Mouse (Mus musculus) embryonic facial prominence, embryonic 11.5 days (tissue): ENCODE measurements around the gene Rere. TPM values are rescaled to one million over a fixed set of nuclear protein-coding genes. Genes with fewer than 3 reads are reported as not detected.

Source experiments
- ATAC-seq: fragments of 200-750 bp; cut with Nextera tagmentation; replicated peaks from 2 replicates; pipeline ENCODE4 v1.8.0; 2017; ENCODE audit warnings: low read depth; ENCODE audit not compliant: insufficient number of reproducible peaks, low FRiP score, low TSS enrichment
- DNase-seq: peaks from one replicate; pipeline ENCODE4 v3.0.0-alpha.2; 2015; ENCODE audit warnings: low spot score
- H3K27ac ChIP-seq: fragments of 300-500 bp; sonication (generic); replicated peaks from 2 replicates; pipeline ENCODE4 v1.5.1; 2014; ENCODE audit warnings: mild to moderate bottlenecking, low read depth, low read length, control low read depth
- H3K27me3 ChIP-seq: fragments of 300-500 bp; sonication (generic); 2 replicates; pipeline ENCODE4 v1.6.1; 2014; ENCODE audit warnings: mild to moderate bottlenecking, low read length, moderate library complexity, mixed read lengths; ENCODE audit not compliant: control insufficient read depth, insufficient read depth
- H3K36me3 ChIP-seq: fragments of 300-500 bp; sonication (generic); replicated peaks from 2 replicates; pipeline ENCODE4 v1.6.1; 2014; ENCODE audit warnings: low read depth, mild to moderate bottlenecking, low read length, moderate library complexity, mixed read lengths; ENCODE audit not compliant: control insufficient read depth, insufficient read depth
- H3K4me1 ChIP-seq: fragments of 300-500 bp; sonication (generic); 2 replicates; pipeline ENCODE4 v1.6.1; 2014; ENCODE audit warnings: low read length, mixed read lengths; ENCODE audit not compliant: control insufficient read depth, insufficient read depth
- H3K4me2 ChIP-seq: fragments of 300-500 bp; sonication (generic); 2 replicates; pipeline ENCODE4 v1.6.1; 2014; ENCODE audit warnings: low read depth, mild to moderate bottlenecking, control low read depth, low read length, moderate library complexity
- H3K4me3 ChIP-seq: fragments of 300-500 bp; sonication (generic); 2 replicates; pipeline ENCODE4 v1.5.1; 2014; ENCODE audit warnings: low read depth, low read length, control low read depth
- H3K9ac ChIP-seq: fragments of 300-500 bp; sonication (generic); replicated peaks from 2 replicates; pipeline ENCODE4 v1.6.1; 2014; ENCODE audit warnings: mild to moderate bottlenecking, control low read depth, low read length
- H3K9me3 ChIP-seq: fragments of 300-500 bp; sonication (generic); replicated peaks from 2 replicates; pipeline ENCODE4 v1.6.1; 2016; ENCODE audit warnings: mild to moderate bottlenecking, low read length, inconsistent platforms, mixed read lengths; ENCODE audit not compliant: control insufficient read depth
- WGBS: fragments of 180-500 bp; shearing (Covaris S2); extraction: QIAGEN DNeasy Blood & Tissue Kit; methylation state at CpG from one replicate; pipeline ENCODE4 v1.1.7; 2014; 5-methylcytosine and 5-hydroxymethylcytosine counted together
- polyA plus RNA-seq: library from polyadenylated mRNA; unstranded; fragments of >200 nt; fragmentation: Nextera tagmentation; extraction: Ambion mirVana; gene quantifications from 2 replicates; pipeline ENCODE4 v1.2.1, GENCODE M21; 2014

Rere gene
- polyA plus RNA-seq, 1 experiment from 2014 or later, result 22.9 TPM

GRCm38 (mm10) chr4:150403941-150404340, 122.5 kb downstream of the Rere start:
- Histone ChIP-seq H3K27ac (no peak overlapping the region), H3K9ac (no peak overlapping the region), H3K4me1 (no peaks in the 10 kb centered on the region), H3K36me3 (no peaks in the 10 kb centered on the region; the same call in 1 of the 2 replicates), H3K27me3 (no peaks in the 10 kb centered on the region), H3K4me2 (no peak overlapping the region), H3K9me3 (no peaks in the 10 kb centered on the region), H3K4me3 (no peak overlapping the region)
- DNase-seq, result no peak
- no peak for ATAC-seq
- 48% methylated on average over 11 of the region's 11 CpGs for WGBS

- Histone ChIP-seq H3K4me3 (no peak overlapping the region), H3K4me2 (no peak overlapping the region), H3K4me1 (no peaks in the 10 kb centered on the region), H3K36me3 (no peaks in the 10 kb centered on the region; the same call in 1 of the 2 replicates), H3K27ac (no peak overlapping the region), H3K9ac (no peak overlapping the region), H3K27me3 (no peaks in the 10 kb centered on the region), H3K9me3 (no peaks in the 10 kb centered on the region)
- DNase-seq, result no peak
- 47% methylated on average over 6 of the region's 6 CpGs for WGBS
- no peak for ATAC-seq
These were observed 123.1 kb downstream of the Rere start for GRCm38 (mm10) chr4:150404583-150404982.

GRCm38 (mm10) chr4:150405786-150406185, 124.3 kb downstream of the Rere start:
- H3K4me3 ChIP-seq, result no peak overlapping the region
- DNase-seq (no peak), ATAC-seq (no peak)
- H3K9me3 ChIP-seq, result no peaks in the 10 kb centered on the region
- H3K4me1 ChIP-seq, result no peaks in the 10 kb centered on the region
- H3K27ac ChIP-seq, result no peak overlapping the region
- H3K36me3 ChIP-seq, result no peaks in the 10 kb centered on the region; the same call in 1 of the 2 replicates
- 69% methylated on average over 5 of the region's 5 CpGs for WGBS
- H3K27me3 ChIP-seq, result no peaks in the 10 kb centered on the region
- H3K4me2 ChIP-seq, result no peak overlapping the region
- no peak overlapping the region for H3K9ac ChIP-seq

- Histone ChIP-seq H3K4me3 (no peak overlapping the region), H3K9ac (no peak overlapping the region), H3K9me3 (no peaks in the 10 kb centered on the region), H3K27me3 (no peaks in the 10 kb centered on the region), H3K4me2 (no peak overlapping the region), H3K4me1 (no peaks in the 10 kb centered on the region), H3K27ac (no peak overlapping the region), H3K36me3 (no peaks in the 10 kb centered on the region; the same call in 1 of the 2 replicates)
- WGBS, result 72% methylated on average over 21 of the region's 21 CpGs
- ATAC-seq, result no peak
- no peak for DNase-seq
These were observed 124.9 kb downstream of the Rere start for GRCm38 (mm10) chr4:150406320-150406719.

GRCm38 (mm10) chr4:150406821-150407220, 125.4 kb downstream of the Rere start:
- Histone ChIP-seq H3K9me3 (no peaks in the 10 kb centered on the region), H3K4me1 (no peaks in the 10 kb centered on the region), H3K27ac (no peak overlapping the region), H3K36me3 (no peaks in the 10 kb centered on the region; the same call in 1 of the 2 replicates), H3K4me3 (no peak overlapping the region), H3K27me3 (no peaks in the 10 kb centered on the region), H3K4me2 (no peak overlapping the region), H3K9ac (no peak overlapping the region)
- no peak for DNase-seq
- 86% methylated on average over 6 of the region's 6 CpGs for WGBS
- ATAC-seq, result no peak

- DNase-seq, result no peak
- Histone ChIP-seq H3K27me3 (no peaks in the 10 kb centered on the region), H3K4me3 (no peak overlapping the region), H3K27ac (no peak overlapping the region), H3K9me3 (no peaks in the 10 kb centered on the region), H3K4me1 (no peaks in the 10 kb centered on the region), H3K9ac (no peak overlapping the region), H3K4me2 (no peak overlapping the region), H3K36me3 (no peaks in the 10 kb centered on the region)
- ATAC-seq, result no peak
- WGBS, result 83% methylated on average over 5 of the region's 5 CpGs
These were observed 132.8 kb downstream of the Rere start for GRCm38 (mm10) chr4:150414296-150414695.

- WGBS, result 89% methylated on average over 1 of the region's 1 CpGs
- no peaks in the 10 kb centered on the region for H3K36me3 ChIP-seq
These were observed 133.3 kb downstream of the Rere start for GRCm38 (mm10) chr4:150414759-150415158.

GRCm38 (mm10) chr4:150415227-150415969, 134.0 kb downstream of the Rere start:
- ATAC-seq (no peak), DNase-seq (no peak)
- no peaks in the 10 kb centered on the region for H3K9me3 ChIP-seq
- no peak overlapping the region for H3K4me2 ChIP-seq
- WGBS, result 82% methylated on average over 10 of the region's 10 CpGs
- H3K36me3 ChIP-seq, result no peaks in the 10 kb centered on the region
- H3K27ac ChIP-seq, result no peak overlapping the region; the same call in 1 of the 2 replicates
- no peak overlapping the region for H3K4me3 ChIP-seq
- H3K9ac ChIP-seq, result no peak overlapping the region
- no peaks in the 10 kb centered on the region for H3K27me3 ChIP-seq
- no peaks in the 10 kb centered on the region for H3K4me1 ChIP-seq

More at GRCm38 (mm10) chr4:150414759-150415158, 133.3 kb downstream of the Rere start:
- ATAC-seq (no peak), DNase-seq (no peak)
- no peak overlapping the region for H3K4me3 ChIP-seq
- no peak overlapping the region for H3K9ac ChIP-seq
- no peaks in the 10 kb centered on the region for H3K9me3 ChIP-seq
- H3K4me1 ChIP-seq, result no peaks in the 10 kb centered on the region
- no peak overlapping the region for H3K4me2 ChIP-seq
- H3K27me3 ChIP-seq, result no peaks in the 10 kb centered on the region
- H3K27ac ChIP-seq, result no peak overlapping the region
